Mouse (Mus musculus) R1 (cell line): ENCODE data around the gene Bri3bp.
"Not testable (repeated sequence)": the region's sequence is repeated elsewhere in the genome, so short reads cannot be mapped to it uniquely, and the experiment has no call there.

ENCODE experiments used
- DNase-seq: peaks from one replicate; pipeline ENCODE4 v3.0.0-alpha.2; 2018; ENCODE audit warnings: low read depth, low spot score

Bri3bp gene

DNA sequence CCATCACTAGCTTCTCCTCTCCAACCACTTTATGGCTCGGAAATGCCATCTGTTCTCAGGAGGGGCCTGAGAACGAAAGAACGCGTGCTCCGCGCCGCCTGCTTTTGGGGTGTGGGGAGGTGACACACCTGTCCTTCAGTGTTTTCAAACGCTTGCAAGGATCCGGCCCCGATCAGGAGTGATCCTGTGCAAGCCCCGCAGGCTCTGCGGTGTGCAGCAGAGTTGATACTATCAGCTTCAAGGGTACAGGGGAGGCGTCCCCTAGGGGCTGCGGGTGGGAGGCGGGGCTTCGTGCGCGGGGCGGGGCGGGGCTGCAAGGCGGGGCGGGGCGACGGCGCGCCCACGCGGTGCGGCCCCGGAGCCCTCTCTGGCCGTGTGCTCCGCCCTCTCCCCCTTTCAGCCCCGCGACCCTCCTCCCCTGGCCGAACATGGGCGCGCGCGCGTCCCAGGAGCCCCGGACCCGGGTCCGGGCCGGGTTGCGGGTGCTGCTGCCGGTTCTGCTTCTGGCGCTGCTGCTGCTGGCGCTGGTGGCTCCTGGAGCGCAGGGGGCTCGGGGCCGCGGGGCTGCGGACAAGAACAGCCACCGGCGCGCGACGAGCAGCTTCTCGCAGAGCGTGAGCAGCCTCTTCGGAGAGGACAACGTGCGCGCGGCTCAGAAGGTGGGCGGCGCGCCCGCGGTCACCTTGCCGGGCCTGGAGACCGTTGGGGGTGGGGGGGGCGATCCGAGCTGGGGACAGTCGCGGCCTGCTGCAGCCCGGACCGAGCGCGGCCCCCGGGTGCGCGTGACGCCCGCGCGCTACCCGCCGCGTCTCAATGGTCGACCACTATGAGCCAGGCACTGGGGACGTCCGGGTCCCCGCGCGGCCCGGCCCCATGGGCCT, at the start of gene Bri3bp:
Bri3bp (plus strand) TSS at position 335 of the 881 bp plus-strand sequence.
- peak; percentile 84 for DNase-seq

DNA sequence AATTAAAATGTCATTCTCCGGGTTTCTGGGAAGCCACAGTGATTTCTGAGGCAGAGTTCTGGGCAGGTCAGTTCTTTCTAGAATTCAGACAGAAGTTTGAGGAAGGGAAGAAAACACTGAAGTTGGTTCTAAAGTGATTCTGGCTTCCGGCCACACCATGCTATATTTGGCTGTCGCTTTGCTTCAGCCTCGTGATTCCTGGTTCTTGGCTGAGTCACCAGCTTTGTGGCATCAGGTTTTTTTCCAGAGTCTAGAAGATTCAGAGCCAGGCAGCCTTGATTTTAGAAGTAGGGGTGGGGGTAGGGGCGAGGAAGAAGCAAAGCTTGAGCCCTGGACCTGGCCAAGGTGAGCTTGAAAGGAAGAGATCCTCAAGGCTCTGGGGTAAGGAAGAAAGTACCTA, 49.8 kb upstream of the Bri3bp start:
- DNase-seq: no peak

DNA sequence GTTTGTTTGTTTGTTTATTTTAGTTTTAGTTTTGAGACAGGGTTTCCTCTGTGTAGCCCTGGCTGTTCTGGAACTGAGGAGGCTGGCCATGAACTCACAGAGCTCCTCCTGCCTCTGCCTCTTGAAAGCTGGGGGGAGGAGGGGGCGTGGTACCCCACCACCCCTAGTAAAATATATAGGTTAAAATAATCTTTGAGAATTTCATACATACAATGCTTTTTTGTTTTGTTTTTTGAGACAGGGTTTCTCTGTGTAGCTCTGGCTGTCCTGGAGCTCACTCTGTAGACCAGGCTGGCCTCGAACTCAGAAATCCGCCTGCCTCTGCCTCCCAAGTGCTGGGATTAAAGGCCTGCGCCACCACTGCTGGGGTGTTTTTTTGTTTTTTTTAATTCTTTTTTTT, 49.2 kb upstream of the Bri3bp start:
- not testable (repeated sequence) for DNase-seq

DNA sequence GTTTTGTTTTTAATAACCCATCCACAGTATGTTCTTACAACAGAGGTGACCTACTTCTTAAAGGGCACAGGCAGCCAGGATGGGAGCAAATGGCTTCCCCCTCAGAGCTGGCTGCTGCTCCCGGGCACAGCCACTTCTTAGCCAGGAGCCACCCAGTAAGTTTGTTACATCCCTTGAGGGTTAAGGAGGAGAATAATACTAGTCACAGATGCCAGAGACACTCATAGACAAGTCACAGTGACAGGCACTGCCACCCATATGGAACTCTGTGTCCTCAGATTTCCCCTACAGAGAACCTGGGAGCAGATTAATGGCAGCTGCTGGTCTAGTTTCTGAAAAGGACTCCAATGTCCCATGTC, 48.8 kb upstream of the Bri3bp start:
- DNase-seq: no peak

DNA sequence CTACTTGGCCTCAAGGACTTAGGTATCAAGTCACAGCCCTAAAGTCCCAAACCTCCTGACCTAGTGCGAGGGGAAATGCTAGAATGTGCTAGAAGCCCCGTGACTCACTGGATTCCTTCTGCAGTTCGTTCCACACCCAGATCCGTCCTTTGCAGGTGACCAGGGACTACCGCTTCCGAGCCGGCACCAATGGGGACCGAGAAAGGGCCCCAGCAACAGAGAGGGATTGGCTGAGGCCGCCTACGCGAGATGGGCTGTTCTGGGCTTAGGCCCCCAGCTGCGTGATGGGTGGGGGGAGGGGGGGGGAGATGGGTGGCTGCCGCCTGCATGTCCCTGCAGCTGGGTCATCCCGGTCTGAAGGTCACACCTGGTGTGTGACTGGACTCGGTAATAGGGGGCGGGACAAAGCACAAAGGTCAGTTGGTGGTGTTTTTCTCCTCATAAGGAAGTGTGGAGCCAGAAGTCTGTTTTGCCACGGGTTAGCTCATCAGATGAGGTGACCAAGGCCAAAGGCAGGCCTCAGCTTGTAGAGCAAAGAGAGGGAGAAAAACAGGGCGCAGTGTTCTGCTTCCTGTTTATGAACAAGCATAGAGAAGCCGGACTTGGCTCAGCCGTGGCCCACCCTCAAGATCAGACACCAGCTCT, 48.3 kb upstream of the Bri3bp start:
- DNase-seq: peak; percentile 98

DNA sequence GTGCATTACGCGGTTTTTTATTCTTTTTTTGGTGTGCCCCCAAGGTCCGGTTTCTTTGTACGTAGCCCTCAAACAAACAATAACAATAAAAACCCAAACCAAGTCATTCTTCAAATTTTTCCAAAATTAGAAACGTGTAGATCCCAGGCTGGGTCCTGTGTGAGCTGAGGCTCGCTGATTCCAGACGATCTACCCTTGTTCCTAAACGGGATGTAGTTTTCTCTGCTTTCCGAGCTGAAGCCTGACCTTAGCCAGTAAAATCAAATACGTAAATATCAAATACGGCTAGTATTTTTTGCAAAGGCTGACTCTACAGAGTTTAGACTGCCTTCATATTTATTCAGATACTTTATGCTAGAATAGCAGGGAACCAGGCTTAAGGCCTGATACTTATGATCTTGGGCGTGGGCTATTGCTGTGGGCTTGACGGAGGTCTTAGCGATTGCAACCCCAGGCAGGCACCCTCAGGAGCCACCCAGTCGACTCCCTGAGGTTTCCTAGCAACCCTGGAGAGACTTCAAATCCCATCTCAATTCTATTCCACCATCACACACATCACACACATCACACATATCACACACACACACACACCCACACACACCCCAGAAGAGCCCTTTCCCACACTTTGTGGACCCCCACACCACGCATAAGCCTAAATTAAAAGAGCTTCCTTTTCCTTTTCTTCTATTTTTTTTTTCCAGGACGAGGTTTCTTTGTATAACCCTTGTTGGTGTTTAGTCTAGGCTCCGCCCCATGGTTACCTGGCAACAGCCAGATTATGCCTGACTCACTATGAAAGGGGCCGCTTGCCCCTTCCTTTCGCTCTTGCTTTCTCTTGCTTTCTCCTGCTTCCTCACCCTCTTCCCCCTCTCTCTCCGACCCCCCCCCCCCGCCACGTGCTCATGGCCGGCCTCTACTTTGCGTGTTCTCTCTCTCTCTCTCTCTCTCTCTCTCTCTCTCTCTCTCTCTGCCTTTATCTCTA, 47.5 kb upstream of the Bri3bp start:
- DNase-seq: peak; percentile 95

DNA sequence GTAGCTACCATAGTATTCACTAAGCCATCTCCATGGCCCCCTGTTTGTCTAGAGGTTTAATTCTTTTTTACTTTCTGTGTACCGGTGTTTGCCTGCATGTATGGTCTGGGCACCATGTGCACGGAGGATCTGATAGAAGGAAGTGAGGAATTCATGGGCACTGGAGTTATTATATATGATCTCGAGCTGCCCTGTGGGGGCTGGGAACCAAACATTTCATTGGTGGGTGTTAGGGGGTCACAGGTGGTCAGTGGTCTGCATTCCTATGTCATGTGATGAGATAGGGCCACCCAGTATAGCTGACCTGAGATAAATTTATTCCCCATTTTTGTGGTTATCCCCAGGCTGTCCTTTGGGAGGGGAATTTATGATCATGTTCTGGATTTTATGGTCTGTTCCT, 46.4 kb upstream of the Bri3bp start:
- no peak for DNase-seq

DNA sequence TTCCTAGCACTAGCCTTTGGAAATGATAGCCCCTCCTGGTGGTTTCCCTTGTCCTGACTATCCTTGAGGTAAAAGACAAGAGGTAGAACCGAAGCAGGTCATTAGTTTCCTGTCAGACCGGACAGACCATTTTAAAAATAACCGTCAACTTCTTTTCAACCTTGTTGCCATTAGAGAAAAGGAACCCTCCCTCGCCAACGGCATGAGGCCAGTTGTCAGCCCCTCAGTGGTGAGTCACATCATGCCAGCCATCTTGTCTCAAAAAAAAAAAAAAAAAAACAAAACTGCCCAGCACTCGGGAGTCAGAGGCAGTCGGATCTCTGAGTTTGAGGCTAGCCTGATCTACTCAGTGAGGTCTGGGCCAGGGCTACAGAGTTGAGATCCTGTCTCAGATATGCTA, 40.5 kb upstream of the Bri3bp start:
- DNase-seq: peak; percentile 49

DNA sequence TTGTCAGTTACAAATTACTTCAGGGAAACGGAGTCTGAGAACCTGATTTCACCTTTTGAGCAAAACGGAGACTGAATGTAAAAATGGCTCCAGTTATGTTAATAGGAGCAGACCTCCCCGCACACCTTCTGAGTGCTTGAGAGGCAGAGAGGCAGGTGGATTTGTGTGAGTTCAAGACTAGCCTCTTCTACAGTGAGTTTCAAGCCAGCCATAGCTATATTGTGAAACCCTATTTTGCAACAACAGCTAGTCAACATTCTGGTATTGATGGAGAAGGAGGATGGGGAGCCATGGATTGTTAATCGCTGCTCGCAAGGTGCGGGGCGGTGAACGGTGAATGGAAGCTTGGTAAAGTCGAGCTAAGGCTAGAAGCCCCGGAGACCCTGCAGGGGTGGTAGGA, 38.9 kb upstream of the Bri3bp start:
- DNase-seq: peak; percentile 64

DNA sequence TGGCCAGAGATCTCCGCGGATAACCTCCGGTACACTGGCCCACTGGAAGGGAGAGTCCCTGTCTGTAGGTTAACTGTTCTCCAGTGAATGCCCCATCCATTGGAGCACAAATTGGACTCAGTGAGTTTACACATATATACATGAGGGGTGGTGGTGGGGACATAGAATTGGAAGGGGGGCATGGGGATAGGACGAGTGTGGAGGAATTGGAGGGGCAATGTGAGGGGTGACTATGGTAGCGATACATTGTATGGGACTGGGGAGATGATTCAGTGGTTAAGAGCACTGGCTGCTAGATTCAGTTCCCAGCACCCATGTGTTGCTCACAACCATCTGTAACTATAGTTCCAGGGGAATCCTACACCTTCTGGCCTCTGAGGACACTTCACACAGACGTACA, 38.4 kb upstream of the Bri3bp start:
- DNase-seq: no peak

DNA sequence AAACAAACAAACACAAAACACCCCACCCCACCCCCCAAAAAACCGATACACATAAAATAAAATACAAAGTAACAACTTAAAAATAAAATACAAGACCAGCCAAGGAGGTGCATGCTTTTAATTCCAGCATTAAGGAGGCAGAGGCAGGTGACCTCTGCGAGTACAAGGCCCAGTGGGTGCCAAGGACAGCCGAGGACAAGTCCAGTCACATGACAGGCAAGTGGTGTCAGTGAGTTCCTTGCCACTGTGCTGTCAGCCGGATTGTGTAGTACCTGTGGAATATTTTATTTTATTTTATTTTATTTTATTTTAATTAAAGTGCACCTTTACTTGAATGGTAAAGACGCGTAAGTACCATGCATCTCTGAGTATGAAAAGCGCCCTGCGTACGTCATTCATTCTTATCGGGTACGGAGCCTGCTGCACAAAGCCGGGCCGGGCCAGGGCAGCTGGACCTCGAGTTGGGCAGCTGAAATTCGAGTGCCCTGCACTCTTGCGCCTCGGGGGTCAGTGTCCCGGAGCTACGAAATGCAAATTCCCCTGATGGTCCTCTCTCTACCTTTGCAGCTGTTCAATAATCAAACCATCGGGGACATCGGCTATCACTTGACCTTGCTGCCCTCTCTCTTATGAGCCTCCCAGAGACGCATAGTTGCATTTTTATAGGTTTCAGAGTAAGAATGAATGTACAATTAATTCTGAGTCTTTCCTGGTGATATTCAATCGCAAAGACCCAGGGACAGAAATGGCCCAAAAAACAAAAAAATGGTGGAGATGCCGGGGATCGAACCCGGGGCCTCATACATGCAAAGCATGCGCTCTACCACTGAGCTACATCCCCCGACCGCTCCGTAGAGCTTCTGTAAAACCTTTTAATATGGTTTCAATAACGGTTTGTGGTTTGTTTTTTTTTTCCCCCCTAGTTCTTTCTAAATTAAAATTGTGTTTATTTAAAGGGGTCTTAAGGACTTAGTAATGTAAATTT, 37.6 kb upstream of the Bri3bp start:
- peak; percentile 77 for DNase-seq

DNA sequence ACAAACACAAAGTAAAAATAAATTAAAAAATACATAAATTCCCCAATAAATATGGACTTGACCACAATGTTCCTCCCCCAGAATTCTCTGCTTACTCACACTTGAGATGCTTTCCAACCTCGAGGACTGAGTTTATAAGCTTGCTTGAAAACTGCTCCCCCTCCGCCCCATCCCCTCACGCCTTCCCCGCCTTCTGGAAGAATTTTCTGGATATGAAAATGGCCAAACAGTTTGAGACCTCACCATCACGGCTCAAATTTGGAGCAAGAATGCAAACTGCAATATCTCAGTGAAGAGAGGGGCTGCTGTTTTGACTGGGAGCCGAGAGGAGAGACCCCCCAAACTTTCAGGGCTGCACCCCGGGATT, 36.8 kb upstream of the Bri3bp start:
- DNase-seq: no peak

DNA sequence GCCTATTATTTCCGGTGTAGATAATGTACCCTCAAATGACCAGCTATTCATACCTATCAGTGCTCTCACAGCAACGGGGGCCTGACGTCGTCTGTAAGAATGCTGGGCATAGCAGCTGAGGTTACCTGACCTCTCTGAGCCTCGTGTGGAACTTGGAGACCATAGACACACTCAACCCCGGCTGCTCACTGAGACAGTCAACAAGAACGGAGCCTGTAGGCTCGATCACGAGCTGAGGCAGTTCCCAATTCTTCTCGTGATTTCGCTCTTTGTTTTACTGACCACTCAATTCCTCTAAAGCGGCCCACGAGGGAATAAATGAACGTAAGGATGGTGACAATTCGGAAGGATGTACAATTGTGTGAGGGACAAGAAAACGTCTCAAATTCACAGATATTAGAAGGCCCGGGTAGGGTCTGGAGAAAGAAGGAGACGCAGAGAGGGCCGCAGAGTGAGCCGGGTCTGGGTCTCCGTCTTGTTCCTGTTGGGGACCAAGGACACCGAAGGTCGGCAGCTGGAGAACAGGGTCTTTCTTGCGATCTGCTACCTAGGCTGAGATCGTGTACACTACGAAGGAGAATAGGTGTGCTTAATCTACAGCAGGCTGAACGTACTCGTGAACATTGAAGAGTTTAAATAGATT, 36.3 kb upstream of the Bri3bp start:
- peak; percentile 71 for DNase-seq

DNA sequence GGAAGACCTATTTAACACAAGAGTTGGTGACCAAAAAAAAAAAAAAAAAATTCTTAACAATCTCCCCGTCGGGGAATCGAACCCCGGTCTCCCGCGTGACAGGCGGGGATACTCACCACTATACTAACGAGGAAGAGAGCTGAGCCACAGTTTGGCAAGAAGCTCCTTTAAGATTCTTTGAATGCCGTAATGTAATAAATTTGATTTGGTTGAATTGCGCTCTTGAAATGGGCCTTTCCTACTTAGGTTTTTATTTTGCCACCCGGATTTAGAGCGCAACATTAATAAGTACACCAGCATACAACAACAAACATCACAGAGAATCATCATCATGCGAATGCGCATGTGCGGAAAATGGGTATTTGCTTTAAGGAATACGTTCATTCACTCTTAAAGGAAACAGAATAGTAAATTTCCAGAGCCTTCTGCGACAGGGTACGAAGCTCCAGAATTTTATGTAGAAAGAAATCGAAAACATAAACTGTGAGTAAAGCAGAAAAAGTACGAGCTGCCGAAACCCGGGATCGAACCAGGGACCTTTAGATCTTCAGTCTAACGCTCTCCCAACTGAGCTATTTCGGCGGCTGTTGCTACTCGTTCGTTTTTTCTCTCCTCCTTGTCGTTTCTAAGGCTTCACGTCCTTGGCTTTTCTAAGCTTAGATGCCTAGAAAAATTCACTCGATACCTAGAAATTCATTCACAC, 35.7 kb upstream of the Bri3bp start:
- peak; percentile 88 for DNase-seq

DNA sequence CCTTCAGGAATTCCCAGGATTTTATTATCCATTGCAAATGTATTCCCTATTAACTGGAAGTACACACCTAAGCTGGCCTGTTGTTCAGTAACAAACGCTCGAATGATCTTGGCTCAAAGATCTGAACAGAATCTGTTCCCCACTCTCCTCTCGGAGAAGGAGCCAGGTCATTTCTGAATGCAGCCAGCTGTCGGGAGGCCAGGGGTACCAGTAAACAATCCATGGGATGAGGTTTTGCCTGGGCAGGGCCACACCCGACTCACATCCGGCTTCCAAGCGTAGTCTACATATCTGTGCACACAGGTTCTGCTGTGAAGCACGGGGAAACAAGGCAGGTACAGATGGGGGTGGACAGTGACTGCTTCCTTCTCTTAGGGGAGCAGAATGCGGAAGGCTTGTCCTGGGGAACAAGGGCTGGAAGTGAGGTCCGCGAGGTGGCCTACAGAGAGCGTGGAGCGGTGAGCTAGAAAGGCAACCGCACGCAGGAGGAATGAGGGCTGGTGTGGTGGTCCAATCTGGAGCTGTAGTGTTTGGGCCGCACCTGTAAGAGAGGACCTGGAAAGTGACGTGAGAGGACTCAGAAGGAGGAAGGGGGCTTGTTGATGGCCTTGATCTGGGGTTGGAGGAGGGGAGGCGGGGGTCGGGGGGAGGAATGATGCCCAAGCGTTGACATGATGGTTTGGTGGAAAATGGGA, 34.9 kb upstream of the Bri3bp start:
- DNase-seq: peak; percentile 91

DNA sequence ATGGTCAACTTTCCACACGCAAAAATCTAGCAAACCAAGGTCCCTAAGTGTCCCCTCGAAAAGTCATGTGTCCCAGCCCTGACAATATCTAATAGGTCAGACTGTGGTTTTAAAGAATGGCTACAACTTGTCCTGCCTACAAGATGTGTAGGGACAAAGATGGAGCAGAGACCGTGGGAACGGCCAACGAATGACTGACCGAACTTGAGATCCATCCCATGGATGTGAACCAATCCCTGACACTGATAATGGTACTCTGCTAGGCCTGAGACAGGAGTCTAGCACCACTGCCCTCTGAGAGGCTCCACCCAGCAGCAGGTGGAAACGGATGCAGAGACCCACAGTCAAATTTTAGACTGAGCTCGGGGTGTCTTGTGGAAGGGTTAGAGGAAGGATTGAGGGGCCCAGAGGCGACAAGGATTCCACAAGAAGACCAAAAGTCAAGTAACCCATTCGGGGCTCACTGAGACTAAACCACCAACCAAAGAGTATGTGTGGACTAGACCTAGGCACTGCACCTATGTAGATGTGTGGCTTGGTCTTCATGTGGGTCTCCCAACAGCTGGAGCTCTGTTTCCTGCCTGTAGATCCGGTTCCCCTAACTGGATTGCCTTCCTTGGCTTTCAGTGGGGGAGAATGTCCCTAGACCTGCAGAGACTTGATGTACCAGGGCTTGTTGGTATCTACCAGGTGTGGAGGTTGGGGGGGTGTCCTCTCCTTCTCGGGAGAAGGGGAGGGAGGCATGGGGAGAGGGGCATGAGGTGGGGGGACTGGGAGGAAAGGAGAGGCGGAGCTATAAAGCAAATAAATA, 34.1 kb upstream of the Bri3bp start:
- DNase-seq: peak; percentile 45

DNA sequence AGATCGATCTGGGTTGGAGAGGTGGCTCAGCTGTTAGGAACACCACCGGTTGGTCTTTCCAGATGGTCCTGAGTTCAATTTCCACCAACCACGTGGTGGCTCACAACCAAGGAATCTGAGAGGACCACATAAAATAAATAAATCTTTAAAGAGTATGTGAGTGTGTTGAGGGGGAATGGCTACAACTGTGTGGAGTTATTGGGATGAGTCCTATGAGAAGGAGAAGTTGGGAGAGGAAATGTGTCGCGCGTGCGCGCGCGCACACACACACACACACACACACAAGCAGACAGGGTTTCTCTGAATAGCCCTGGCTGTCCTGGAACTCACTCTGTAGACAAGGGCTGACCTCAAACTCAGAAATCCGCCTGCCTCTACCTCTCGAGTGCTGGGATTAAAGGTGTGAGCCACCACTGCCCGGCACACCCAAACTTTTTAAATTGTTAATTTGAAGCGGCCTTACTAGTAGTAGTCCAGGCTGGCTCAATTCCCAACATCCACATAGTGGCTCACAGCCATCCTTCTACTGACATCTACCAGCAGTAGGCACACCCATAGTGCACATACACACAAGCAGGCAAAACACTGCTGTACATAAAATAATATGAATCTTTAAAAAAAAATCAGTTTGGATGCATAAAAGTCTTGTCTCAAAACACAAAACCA, 33.3 kb upstream of the Bri3bp start:
- no peak for DNase-seq

DNA sequence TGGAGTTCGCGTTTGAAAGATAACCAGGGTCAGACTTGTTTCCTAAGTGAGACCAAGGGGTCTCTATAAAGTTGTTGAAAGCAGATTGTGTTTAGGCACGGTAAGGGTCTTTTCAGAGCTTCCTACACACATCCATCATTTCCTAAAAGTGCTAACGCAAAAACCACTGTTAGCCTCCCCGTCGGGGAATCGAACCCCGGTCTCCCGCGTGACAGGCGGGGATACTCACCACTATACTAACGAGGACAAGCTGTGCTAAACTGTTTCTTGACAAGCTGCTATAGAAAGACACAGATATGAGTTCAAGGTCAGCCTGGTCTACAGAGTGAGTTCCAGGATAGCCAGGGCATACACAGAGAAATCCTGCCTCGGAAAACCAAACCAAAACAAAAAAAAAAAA, 32.5 kb upstream of the Bri3bp start:
- peak; percentile 92 for DNase-seq
